Mouse (Mus musculus): ENCODE data around the gene 4930518I15Rik.

- TF ChIP-seq EP300 (IDR thresholded peaks at IDR 0.05; ENCODE audit: low read length) (no peak), CTCF (conservative IDR thresholded peaks at IDR 0.05 in 1 of 2, IDR thresholded peaks at IDR 0.05 in 1 of 2; ENCODE audit: low read depth in 2 of 2, low read length in 2 of 2) (no peak), ZC3H11A (IDR thresholded peaks at IDR 0.05; ENCODE audit: low read depth, low read length) (no peak), HCFC1 (IDR thresholded peaks at IDR 0.05; ENCODE audit: low read depth, low read length) (no peak), JUN (IDR thresholded peaks at IDR 0.05; ENCODE audit: insufficient read depth, low read depth, low read length) (no peak), E2F4 (IDR thresholded peaks at IDR 0.05; ENCODE audit: insufficient replicate concordance, low read depth, low read length) (no peak), MAX (IDR thresholded peaks at IDR 0.05; ENCODE audit: low read length) (no peak), MAFK (IDR thresholded peaks at IDR 0.05; ENCODE audit: insufficient replicate concordance, low read length) (no peak), RCOR1 (conservative IDR thresholded peaks at IDR 0.05; ENCODE audit: low read depth, low read length) (no peak), POLR2A (IDR thresholded peaks at IDR 0.05; ENCODE audit: low read depth, low read length) (no peak)
Measured at GRCm38 (mm10) chr2:156901344-156901743, 43.6 kb upstream of the 4930518I15Rik start.

Measured in CH12.LX (cell line).